Mouse (Mus musculus): ENCODE measurements around the gene Maml3. TPM values are rescaled to one million over a fixed set of nuclear protein-coding genes. Genes with fewer than 3 reads are reported as not detected.

Maml3 gene
- total and polyA plus RNA-seq, 3 experiments = 0.81 to 1.8 (median 0.98) TPM

GRCm38 (mm10) chr3:52088458-52089341 lies 16.2 kb downstream of the Maml3 start:
- no peak overlapping the region for H3K27ac ChIP-seq (ENCODE audit: insufficient read depth, low read depth)
- no peak for DNase-seq (ENCODE audit: extremely low read depth)
- no peak overlapping the region for H3K4me3 ChIP-seq (replicated peaks in 1 of 3; ENCODE audit: low read depth in 2 of 3, low read length in 2 of 3, poor library complexity in 1 of 3)
- no peak overlapping the region for H3K9ac ChIP-seq (ENCODE audit: insufficient read depth, low read depth)
- H3K27me3 ChIP-seq (replicated peaks) = no peaks in the 10 kb centered on the region
- H3K4me2 ChIP-seq (ENCODE audit: insufficient read depth, low read depth, poor library complexity, severe bottlenecking) = no peak overlapping the region
- peaks cover 0 to 10% of the 10 kb centered on the region in 2 experiments; a peak in 1 of 4 replicates for H3K4me1 ChIP-seq (ENCODE audit: control insufficient read depth in 1 of 2, insufficient read depth in 2 of 2)
- H3K9me3 ChIP-seq (replicated peaks; ENCODE audit: low read length) = no peaks in the 10 kb centered on the region
- no peaks in the 10 kb centered on the region for H3K36me3 ChIP-seq (replicated peaks in 1 of 2; ENCODE audit: control insufficient read depth in 1 of 2, insufficient read depth in 1 of 2, low read length in 1 of 2)
- no peak for TF ChIP-seq MAFK (IDR thresholded peaks at IDR 0.05; ENCODE audit: insufficient replicate concordance, low read length)
- TF ChIP-seq IRF4 (IDR thresholded peaks at IDR 0.05; ENCODE audit: low read depth, low read length) = no peak
- no peak for TF ChIP-seq TCF12 (IDR thresholded peaks at IDR 0.05; ENCODE audit: low read depth, low read length)
- TF ChIP-seq NRF1 (IDR thresholded peaks at IDR 0.05; ENCODE audit: low read depth, low read length) = no peak
- TF ChIP-seq MXI1 (IDR thresholded peaks at IDR 0.05; ENCODE audit: low read depth, low read length) = no peak
- no peak for TF ChIP-seq POLR2AphosphoS2 (IDR thresholded peaks at IDR 0.05; ENCODE audit: low read depth, low read length)
- TF ChIP-seq JUN (IDR thresholded peaks at IDR 0.05; ENCODE audit: insufficient read depth, low read depth, low read length) = no peak
- TF ChIP-seq SMC3 (IDR thresholded peaks at IDR 0.05; ENCODE audit: low read depth, low read length) = no peak
- TF ChIP-seq SIN3A (IDR thresholded peaks at IDR 0.05; ENCODE audit: low read length) = no peak
- TF ChIP-seq NELFE (IDR thresholded peaks at IDR 0.05; ENCODE audit: low read depth, low read length) = no peak
- TF ChIP-seq CTCF (conservative IDR thresholded peaks at IDR 0.05 in 1 of 2, IDR thresholded peaks at IDR 0.05 in 1 of 2; ENCODE audit: low read depth in 2 of 2, low read length in 2 of 2) = no peak
- TF ChIP-seq GABPA (IDR thresholded peaks at IDR 0.05; ENCODE audit: insufficient replicate concordance, low read depth, low read length) = no peak
- no peak for TF ChIP-seq HCFC1 (IDR thresholded peaks at IDR 0.05; ENCODE audit: low read depth, low read length)
- TF ChIP-seq CHD2 (IDR thresholded peaks at IDR 0.05; ENCODE audit: low read length) = no peak
- TF ChIP-seq ETS1 (conservative IDR thresholded peaks at IDR 0.05; ENCODE audit: low read depth, low read length) = no peak
- TF ChIP-seq RCOR1 (conservative IDR thresholded peaks at IDR 0.05; ENCODE audit: low read depth, low read length) = no peak
- TF ChIP-seq PAX5 (IDR thresholded peaks at IDR 0.05; ENCODE audit: low read length) = no peak
- TF ChIP-seq POLR2A (IDR thresholded peaks at IDR 0.05; ENCODE audit: low read depth, low read length) = no peak
- no peak for TF ChIP-seq MAX (IDR thresholded peaks at IDR 0.05; ENCODE audit: low read length)
- no peak for TF ChIP-seq CHD1 (IDR thresholded peaks at IDR 0.05; ENCODE audit: low read depth, low read length)
- in situ Hi-C loops (cut with MboI; ENCODE audit: low pct_ligation_motif_present, low pct_unique_long_range_greater_than_20kb, low sequenced_read_pairs) (no loop called here), dilution Hi-C loops (cut with MboI; ENCODE audit: extremely low pct_ligation_motif_present, extremely low pct_unique_long_range_greater_than_20kb, low sequenced_read_pairs) (no loop called here)
- no peaks in the 10 kb centered on the region for H3K79me2 ChIP-seq (replicated peaks; ENCODE audit: control insufficient read depth, extremely low read depth, insufficient read depth, poor library complexity, severe bottlenecking)

Measured in CH12.LX (cell line).